ENCODE assay signal across 8 mouse cellular contexts in the genomic region with DNA sequence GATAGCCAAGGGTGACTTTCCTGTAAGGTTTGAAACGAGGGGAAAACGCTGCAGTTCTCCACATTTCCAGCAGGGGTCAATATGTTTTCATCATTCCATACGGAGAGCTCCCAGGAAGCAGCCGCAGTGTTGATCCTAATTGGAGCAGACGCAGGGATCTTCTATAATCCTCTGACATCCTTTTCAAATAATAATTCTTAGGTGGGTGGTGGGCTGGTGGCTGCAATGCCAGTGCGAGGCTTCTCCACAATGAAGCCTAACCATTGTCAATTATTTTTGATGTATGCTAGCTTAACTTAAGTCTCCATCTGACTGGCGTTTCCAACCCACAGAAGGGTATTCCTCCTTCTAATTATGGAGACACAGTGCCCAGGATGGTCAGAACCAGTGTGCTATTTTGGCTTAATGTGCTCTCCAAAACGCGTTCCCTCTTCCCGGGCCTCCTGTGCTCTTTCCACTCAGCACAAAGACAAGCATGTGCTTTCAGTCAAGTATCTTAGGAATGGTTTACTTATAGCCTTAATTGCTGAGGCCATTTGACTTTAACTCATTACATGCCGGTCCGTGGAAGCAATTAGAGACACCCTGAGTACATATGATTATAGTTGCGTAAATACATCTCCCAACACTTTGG.
A peak's percentile ranks its signal among the peaks of the same experiment; 100 is the strongest.
DNase-seq lines count a peak whose midpoint lies in the region; ATAC-seq lines count a peak whose summit lies in the region.

No protein-coding gene starts in this region.

- peak; percentile 88 for DNase-seq in MN1 (ENCODE audit: low spot score)
- peak; percentile 67 to 71 for DNase-seq in cerebellum, adult 18-20 months
- DNase-seq in forelimb bud, embryonic 11.5 days (ENCODE audit: low read depth, low spot score): peak; percentile 83
- DNase-seq in heart, postnatal 4 days: peak; percentile 81
- peak; percentile 63 to 92 for DNase-seq in layer of hippocampus, adult 18-20 months (ENCODE audit: low spot score in 2 of 2)
- DNase-seq in retina, postnatal 1 day: peak; percentile 95
- no peak for DNase-seq in spleen, postnatal 4 days (ENCODE audit: low spot score in 2 of 2)

- peaks cover 7% of the 10 kb centered on the region for H3K4me1 ChIP-seq in lung, embryonic 15.5 days

- no peaks in the 10 kb centered on the region for H3K9me3 ChIP-seq in lung, embryonic 15.5 days

- no peaks in the 10 kb centered on the region for H3K27me3 ChIP-seq in lung, embryonic 15.5 days

- no peaks in the 10 kb centered on the region for H3K36me3 ChIP-seq in lung, embryonic 15.5 days

- 0 out of 2 replicates have a peak overlapping the region, but pooled peaks have one; percentile 14 for H3K4me3 ChIP-seq in lung, embryonic 15.5 days

- peak overlapping the region; percentile 10; the same call in 1 of the 2 replicates for H3K9ac ChIP-seq in lung, embryonic 15.5 days

- peak overlapping the region; percentile 54 for H3K4me2 ChIP-seq in lung, embryonic 15.5 days

- peak; percentile 75; the same call in 1 of the 2 replicates for ATAC-seq in lung, embryonic 15.5 days (ENCODE audit: borderline replicate concordance, extremely low read depth, low FRiP score, low TSS enrichment)

- WGBS in lung, embryonic 15.5 days: 10% methylated on average over 13 of the region's 13 CpGs

- H3K27ac ChIP-seq in lung, embryonic 15.5 days: peak overlapping the region; percentile 64

Comparison
In these comparisons a context has a peak if more than half of its experiments do, and no peak if none do; other contexts are left out.
1. DNase-seq: peak in MN1 (single experiment), cerebellum, adult 18-20 months (2 of 2), forelimb bud, embryonic 11.5 days (single experiment), heart, postnatal 4 days (single experiment), layer of hippocampus, adult 18-20 months (2 of 2) and retina, postnatal 1 day (single experiment); none in spleen, postnatal 4 days (0 of 2).